Mouse (Mus musculus) erythroblast, embryonic 14.5 days (primary cell): Measurements from ENCODE around the gene Rnf8.

Source experiments
- GATA1 ChIP-seq: IDR thresholded peaks from 2 replicates; pipeline ENCODE4 v1.6.1; 2012; ENCODE audit warnings: low read length, inconsistent platforms, mixed read lengths
- TAL1 ChIP-seq: IDR thresholded peaks from 3 replicates; pipeline ENCODE4 v1.6.1; 2012; ENCODE audit warnings: low read length, inconsistent platforms, mixed read lengths

GRCm38 (mm10) chr17:29568435-29568834 lies 46.2 kb upstream of the Rnf8 start:
- TF ChIP-seq GATA1: no peak
- no peak for TF ChIP-seq TAL1
